Mouse (Mus musculus) C2C12 (cell line): ENCODE measurements around the gene Scn4b.

ENCODE experiments used
- CEBPB ChIP-seq: IDR thresholded peaks from one replicate; pipeline ENCODE4 v1.6.1; 2011; ENCODE audit warnings: low read depth, mild to moderate bottlenecking, control low read depth, moderate library complexity
- CTCF ChIP-seq: IDR thresholded peaks from one replicate; pipeline ENCODE4 v1.5.1; 2011; ENCODE audit not compliant: control insufficient read depth, insufficient read depth, insufficient read length
- MAX ChIP-seq: IDR thresholded peaks from one replicate; pipeline ENCODE4 v1.6.1; 2011; ENCODE audit warnings: mild to moderate bottlenecking, control low read depth

- TF ChIP-seq CTCF (no peak), MAX (no peak), CEBPB (no peak)
Observed at GRCm38 (mm10) chr9:45119316-45119953, 18.8 kb upstream of the Scn4b start.
